Mouse (Mus musculus): ENCODE measurements around the gene Sclt1.

DNA sequence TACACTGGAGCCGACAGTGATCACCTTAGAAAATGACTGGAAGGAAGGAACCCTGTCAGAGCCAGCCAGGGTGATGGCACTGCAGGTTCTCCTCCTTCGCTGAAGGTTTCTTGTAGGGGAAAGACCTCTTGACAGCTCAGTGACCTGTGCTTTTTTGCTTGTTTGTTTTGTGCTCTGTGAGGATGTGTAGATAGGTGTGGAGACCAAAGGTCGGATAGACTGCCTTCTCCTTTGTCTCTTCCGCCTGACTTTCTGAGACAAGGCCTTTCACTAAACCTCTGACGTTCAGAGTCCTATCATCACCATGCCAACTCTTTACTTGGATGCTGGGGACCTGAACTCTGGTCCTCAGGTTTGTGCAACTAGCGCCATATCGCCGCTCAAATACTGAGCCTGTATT lies 153.8 kb downstream of the Sclt1 start:
- no peak for TF ChIP-seq NANOG (IDR thresholded peaks at IDR 0.05; ENCODE audit: borderline replicate concordance, low read length)
- no peak for TF ChIP-seq CTCF (conservative IDR thresholded peaks at IDR 0.05; ENCODE audit: low read length)
- TF ChIP-seq POU5F1 (IDR thresholded peaks at IDR 0.05; ENCODE audit: borderline replicate concordance, low read length) = no peak
